Mouse (Mus musculus) embryonic fibroblast, embryonic 13.5 days (primary cell): ENCODE measurements around the gene Mpc1. TPM values are rescaled to one million over a fixed set of nuclear protein-coding genes. Genes with fewer than 3 reads are reported as not detected.

Experiments used
- H3K27ac ChIP-seq: 2 replicates; pipeline ENCODE4 v1.5.1; 2012; ENCODE audit warnings: low read length, control low read depth, inconsistent platforms; ENCODE audit not compliant: insufficient read depth
- H3K4me1 ChIP-seq: 2 replicates; pipeline ENCODE4 v1.6.1; 2011; ENCODE audit warnings: low read length; ENCODE audit not compliant: control insufficient read depth, insufficient read depth
- H3K4me3 ChIP-seq: 2 replicates; pipeline ENCODE4 v1.5.1; 2011; ENCODE audit warnings: mild to moderate bottlenecking, control low read depth, low read length; ENCODE audit not compliant: insufficient read depth
- CTCF ChIP-seq: IDR thresholded peaks from 2 replicates; pipeline ENCODE4 v1.5.1; 2011; ENCODE audit warnings: mild to moderate bottlenecking, control low read depth, low read length, moderate library complexity, borderline replicate concordance; ENCODE audit not compliant: insufficient read depth
- POLR2A ChIP-seq: IDR thresholded peaks from 2 replicates; pipeline ENCODE4 v1.6.1; 2011; ENCODE audit warnings: low read depth, mild to moderate bottlenecking, control low read depth, low read length, moderate library complexity
- polyA plus RNA-seq: library from polyadenylated mRNA; stranded (reverse); fragments of >200 nt; gene quantifications from 2 replicates; pipeline ENCODE4 v1.2.4, GENCODE M21; 2011; ENCODE audit warnings: low read depth; ENCODE audit not compliant: missing spikeins, insufficient read length

The Mpc1 gene
- 53.0 and 79.3 TPM in 2 replicates for polyA plus RNA-seq

GRCm38 (mm10) chr17:8282821-8283525 lies at the start of gene Mpc1:
Mpc1 (plus strand) TSS chr17:8282904.
- peak within 1 kb of the TSS; percentile 81 for H3K4me3 ChIP-seq
- H3K27ac ChIP-seq, result peak within 1 kb of the TSS; percentile 39
- 0 out of 2 replicates have a peak, but pooled peaks have one; percentile 46 for TF ChIP-seq POLR2A
- TF ChIP-seq CTCF, result no peak
- H3K4me1 ChIP-seq, result no peaks in the 10 kb centered on the region

- TF ChIP-seq POLR2A (no peak), CTCF (no peak)
- H3K27ac ChIP-seq, result no peak overlapping the region
- H3K4me1 ChIP-seq, result no peaks in the 10 kb centered on the region
- H3K4me3 ChIP-seq, result no peak overlapping the region
Measured at GRCm38 (mm10) chr17:8233618-8234214, 49.0 kb upstream of the Mpc1 start.

- H3K4me3 ChIP-seq, result no peak overlapping the region
- TF ChIP-seq CTCF, result no peak
- TF ChIP-seq POLR2A, result no peak
- H3K27ac ChIP-seq, result no peak overlapping the region
- H3K4me1 ChIP-seq, result no peaks in the 10 kb centered on the region
Measured at GRCm38 (mm10) chr17:8234537-8234936, 48.2 kb upstream of the Mpc1 start.

GRCm38 (mm10) chr17:8235743-8236142 lies 47.0 kb upstream of the Mpc1 start, which contains the start of gene Ccr6:
Ccr6 (plus strand) TSS chr17:8236043.
- no peak within 1 kb of the TSS for H3K4me3 ChIP-seq
- TF ChIP-seq CTCF (no peak), POLR2A (no peak)
- H3K27ac ChIP-seq, result no peak within 1 kb of the TSS
- no peaks in the 10 kb centered on the region for H3K4me1 ChIP-seq

- H3K4me1 ChIP-seq, result no peaks in the 10 kb centered on the region
- H3K27ac ChIP-seq, result no peak overlapping the region
- no peak overlapping the region for H3K4me3 ChIP-seq
- TF ChIP-seq CTCF, result no peak
- no peak for TF ChIP-seq POLR2A
Measured at GRCm38 (mm10) chr17:8238012-8238710, 44.5 kb upstream of the Mpc1 start.

GRCm38 (mm10) chr17:8239561-8239960 lies 43.1 kb upstream of the Mpc1 start:
- H3K27ac ChIP-seq, result no peak overlapping the region
- H3K4me1 ChIP-seq, result no peaks in the 10 kb centered on the region
- no peak overlapping the region for H3K4me3 ChIP-seq
- TF ChIP-seq CTCF (no peak), POLR2A (no peak)

GRCm38 (mm10) chr17:8240517-8240916 lies 42.2 kb upstream of the Mpc1 start:
- Histone ChIP-seq H3K27ac (no peak overlapping the region), H3K4me3 (no peak overlapping the region), H3K4me1 (no peaks in the 10 kb centered on the region)
- TF ChIP-seq CTCF, result no peak
- TF ChIP-seq POLR2A, result no peak

- Histone ChIP-seq H3K4me1 (no peaks in the 10 kb centered on the region), H3K27ac (no peak overlapping the region), H3K4me3 (no peak overlapping the region)
- TF ChIP-seq POLR2A, result no peak
- no peak for TF ChIP-seq CTCF
Measured at GRCm38 (mm10) chr17:8241645-8242044, 41.1 kb upstream of the Mpc1 start.

- Histone ChIP-seq H3K4me1 (no peaks in the 10 kb centered on the region), H3K4me3 (no peak overlapping the region), H3K27ac (no peak overlapping the region)
- no peak for TF ChIP-seq CTCF
- TF ChIP-seq POLR2A, result no peak
Measured at GRCm38 (mm10) chr17:8242186-8242585, 40.5 kb upstream of the Mpc1 start.
